Mouse (Mus musculus): ENCODE results near the gene Pars2.

GRCm38 (mm10) chr4:106664697-106665096 is 13.8 kb downstream of the Pars2 start:
- TF ChIP-seq POLR2A (IDR thresholded peaks at IDR 0.05; ENCODE audit: insufficient read length, low read depth) (no peak), CEBPB (IDR thresholded peaks at IDR 0.05; ENCODE audit: insufficient read depth, poor library complexity, severe bottlenecking) (no peak), E2F4 (IDR thresholded peaks at IDR 0.05; ENCODE audit: insufficient read depth) (no peak), MYOD1 (IDR thresholded peaks at IDR 0.05; ENCODE audit: control insufficient read depth in 1 of 3, insufficient read length in 2 of 3, low read depth in 2 of 3) (no peak), POLR2AphosphoS2 (IDR thresholded peaks at IDR 0.05; ENCODE audit: insufficient read length, low read depth) (no peak), USF1 (IDR thresholded peaks at IDR 0.05; ENCODE audit: low read depth) (no peak), REST (IDR thresholded peaks at IDR 0.05; ENCODE audit: insufficient read depth, insufficient read length) (no peak), MAX (IDR thresholded peaks at IDR 0.05; ENCODE audit: low read depth) (no peak), TCF12 (IDR thresholded peaks at IDR 0.05; ENCODE audit: insufficient read depth, poor library complexity, severe bottlenecking) (no peak), SRF (IDR thresholded peaks at IDR 0.05; ENCODE audit: control insufficient read depth, insufficient read length, low read depth) (no peak), MYOG (IDR thresholded peaks at IDR 0.05; ENCODE audit: control insufficient read depth in 1 of 3, insufficient read depth in 1 of 3, insufficient read length in 2 of 3, low read depth in 2 of 3) (no peak)
